Mouse (Mus musculus): ENCODE data around the gene Uri1. TPM values are rescaled to one million over a fixed set of nuclear protein-coding genes. Genes with fewer than 3 reads are reported as not detected.

Gene Uri1
- polyA plus RNA-seq, 1 experiment: 10.3 TPM

GRCm38 (mm10) chr7:37977676-37978075, 45.7 kb downstream of the Uri1 start:
- no peak for DNase-seq
- Histone ChIP-seq H3K27ac (ENCODE audit: control insufficient read depth, insufficient read depth, low read length) (no peak overlapping the region), H3K4me1 (replicated peaks; ENCODE audit: control insufficient read depth, insufficient read depth, low read length) (peaks cover 12% of the 10 kb centered on the region), H3K27me3 (ENCODE audit: control insufficient read depth, insufficient read depth, low read length) (no peaks in the 10 kb centered on the region), H3K36me3 (ENCODE audit: control insufficient read depth, insufficient read depth, low read length) (peaks cover 4% of the 10 kb centered on the region), H3K4me3 (ENCODE audit: control insufficient read depth, insufficient read depth, low read length) (no peak overlapping the region)
- no peak for TF ChIP-seq CTCF (IDR thresholded peaks at IDR 0.05; ENCODE audit: borderline replicate concordance, control insufficient read depth, extremely low read depth, insufficient read depth, low read length, poor library complexity)
- no peak for TF ChIP-seq POLR2A (IDR thresholded peaks at IDR 0.05; ENCODE audit: control insufficient read depth, extremely low read depth, insufficient read depth, low read length, poor library complexity)
- 46% methylated on average over 2 of the region's 2 CpGs for WGBS

- H3K4me1 ChIP-seq (replicated peaks; ENCODE audit: control insufficient read depth, insufficient read depth, low read length): peaks cover 16% of the 10 kb centered on the region
- DNase-seq: no peak
- H3K4me3 ChIP-seq (ENCODE audit: control insufficient read depth, insufficient read depth, low read length): no peak overlapping the region
- no peaks in the 10 kb centered on the region for H3K27me3 ChIP-seq (ENCODE audit: control insufficient read depth, insufficient read depth, low read length)
- H3K27ac ChIP-seq (ENCODE audit: control insufficient read depth, insufficient read depth, low read length): no peak overlapping the region; the same call in 1 of the 2 replicates
- no peaks in the 10 kb centered on the region for H3K36me3 ChIP-seq (ENCODE audit: control insufficient read depth, insufficient read depth, low read length)
- TF ChIP-seq POLR2A (IDR thresholded peaks at IDR 0.05; ENCODE audit: control insufficient read depth, extremely low read depth, insufficient read depth, low read length, poor library complexity) (no peak), CTCF (IDR thresholded peaks at IDR 0.05; ENCODE audit: borderline replicate concordance, control insufficient read depth, extremely low read depth, insufficient read depth, low read length, poor library complexity) (no peak)
- WGBS: 96% methylated on average over 2 of the region's 2 CpGs
Measured at GRCm38 (mm10) chr7:37972999-37973555, 50.3 kb downstream of the Uri1 start.

GRCm38 (mm10) chr7:37972571-37972970, 50.8 kb downstream of the Uri1 start:
- WGBS: 91% methylated on average over 9 of the region's 9 CpGs
- H3K27ac ChIP-seq (ENCODE audit: control insufficient read depth, insufficient read depth, low read length): no peak overlapping the region

GRCm38 (mm10) chr7:37962326-37962725, 61.0 kb downstream of the Uri1 start:
- TF ChIP-seq CTCF (IDR thresholded peaks at IDR 0.05; ENCODE audit: borderline replicate concordance, control insufficient read depth, extremely low read depth, insufficient read depth, low read length, poor library complexity): no peak
- TF ChIP-seq POLR2A (IDR thresholded peaks at IDR 0.05; ENCODE audit: control insufficient read depth, extremely low read depth, insufficient read depth, low read length, poor library complexity): no peak
- peaks cover 38% of the 10 kb centered on the region for H3K36me3 ChIP-seq (ENCODE audit: control insufficient read depth, insufficient read depth, low read length)
- no peaks in the 10 kb centered on the region for H3K4me1 ChIP-seq (replicated peaks; ENCODE audit: control insufficient read depth, insufficient read depth, low read length)
- no peak overlapping the region for H3K27ac ChIP-seq (ENCODE audit: control insufficient read depth, insufficient read depth, low read length)
- H3K27me3 ChIP-seq (ENCODE audit: control insufficient read depth, insufficient read depth, low read length): no peaks in the 10 kb centered on the region
- no peak for DNase-seq
- WGBS: 97% methylated on average over 17 of the region's 17 CpGs
- no peak overlapping the region for H3K4me3 ChIP-seq (ENCODE audit: control insufficient read depth, insufficient read depth, low read length)

More at GRCm38 (mm10) chr7:37972571-37972970, 50.8 kb downstream of the Uri1 start:
- Histone ChIP-seq H3K4me3 (ENCODE audit: control insufficient read depth, insufficient read depth, low read length) (no peak overlapping the region), H3K27me3 (ENCODE audit: control insufficient read depth, insufficient read depth, low read length) (no peaks in the 10 kb centered on the region), H3K4me1 (replicated peaks; ENCODE audit: control insufficient read depth, insufficient read depth, low read length) (peaks cover 14% of the 10 kb centered on the region), H3K36me3 (ENCODE audit: control insufficient read depth, insufficient read depth, low read length) (peaks cover under 1% of the 10 kb centered on the region; the same call in 1 of the 2 replicates)
- TF ChIP-seq CTCF (IDR thresholded peaks at IDR 0.05; ENCODE audit: borderline replicate concordance, control insufficient read depth, extremely low read depth, insufficient read depth, low read length, poor library complexity) (no peak), POLR2A (IDR thresholded peaks at IDR 0.05; ENCODE audit: control insufficient read depth, extremely low read depth, insufficient read depth, low read length, poor library complexity) (no peak)
- no peak for DNase-seq

- no peak for DNase-seq
- WGBS: 97% methylated on average over 11 of the region's 11 CpGs
- H3K36me3 ChIP-seq (ENCODE audit: control insufficient read depth, insufficient read depth, low read length): peaks cover 40% of the 10 kb centered on the region
Measured at GRCm38 (mm10) chr7:37961247-37961646, 62.1 kb downstream of the Uri1 start.

GRCm38 (mm10) chr7:37951841-37952240, 71.5 kb downstream of the Uri1 start:
- Histone ChIP-seq H3K4me1 (replicated peaks; ENCODE audit: control insufficient read depth, insufficient read depth, low read length) (no peaks in the 10 kb centered on the region), H3K36me3 (ENCODE audit: control insufficient read depth, insufficient read depth, low read length) (peaks cover 1% of the 10 kb centered on the region; the same call in 1 of the 2 replicates), H3K4me3 (ENCODE audit: control insufficient read depth, insufficient read depth, low read length) (no peak overlapping the region), H3K27ac (ENCODE audit: control insufficient read depth, insufficient read depth, low read length) (no peak overlapping the region), H3K27me3 (ENCODE audit: control insufficient read depth, insufficient read depth, low read length) (no peaks in the 10 kb centered on the region)
- DNase-seq: no peak
- TF ChIP-seq POLR2A (IDR thresholded peaks at IDR 0.05; ENCODE audit: control insufficient read depth, extremely low read depth, insufficient read depth, low read length, poor library complexity) (no peak), CTCF (IDR thresholded peaks at IDR 0.05; ENCODE audit: borderline replicate concordance, control insufficient read depth, extremely low read depth, insufficient read depth, low read length, poor library complexity) (no peak)
- WGBS: 97% methylated on average over 9 of the region's 9 CpGs

More at GRCm38 (mm10) chr7:37961247-37961646, 62.1 kb downstream of the Uri1 start:
- Histone ChIP-seq H3K27me3 (ENCODE audit: control insufficient read depth, insufficient read depth, low read length) (no peaks in the 10 kb centered on the region), H3K4me3 (ENCODE audit: control insufficient read depth, insufficient read depth, low read length) (no peak overlapping the region), H3K4me1 (replicated peaks; ENCODE audit: control insufficient read depth, insufficient read depth, low read length) (no peaks in the 10 kb centered on the region), H3K27ac (ENCODE audit: control insufficient read depth, insufficient read depth, low read length) (no peak overlapping the region)
- TF ChIP-seq CTCF (IDR thresholded peaks at IDR 0.05; ENCODE audit: borderline replicate concordance, control insufficient read depth, extremely low read depth, insufficient read depth, low read length, poor library complexity) (no peak), POLR2A (IDR thresholded peaks at IDR 0.05; ENCODE audit: control insufficient read depth, extremely low read depth, insufficient read depth, low read length, poor library complexity) (no peak)

Data from thymus, adult 2 months (tissue).